Mouse (Mus musculus) splenic B cell, adult 2 months (primary cell): Measurements from ENCODE around the gene Kalrn.

Source experiments
- DNase-seq: peaks from one replicate; pipeline ENCODE4 v3.0.0-alpha.2; 2011; ENCODE audit warnings: low read depth, low spot score
- H3K27me3 ChIP-seq: 2 replicates; pipeline ENCODE4 v1.6.1; 2012; ENCODE audit warnings: mild to moderate bottlenecking, low read length, moderate library complexity, mixed read lengths; ENCODE audit not compliant: control insufficient read depth, poor library complexity, insufficient read depth, severe bottlenecking
- H3K36me3 ChIP-seq: 2 replicates; pipeline ENCODE4 v1.6.1; 2012; ENCODE audit warnings: mild to moderate bottlenecking, low read length, moderate library complexity, mixed read lengths; ENCODE audit not compliant: control insufficient read depth, poor library complexity, insufficient read depth, severe bottlenecking

The Kalrn gene

GRCm38 (mm10) chr16:33934701-33935406 is 638.5 kb downstream of the Kalrn start:
- Histone ChIP-seq H3K36me3 (no peaks in the 10 kb centered on the region), H3K27me3 (no peaks in the 10 kb centered on the region)
- DNase-seq: no peak

- H3K36me3 ChIP-seq: no peaks in the 10 kb centered on the region
- no peaks in the 10 kb centered on the region for H3K27me3 ChIP-seq
- DNase-seq: no peak
These were observed 639.9 kb downstream of the Kalrn start for GRCm38 (mm10) chr16:33933411-33933810.

- no peak for DNase-seq
- no peaks in the 10 kb centered on the region for H3K27me3 ChIP-seq
- no peaks in the 10 kb centered on the region for H3K36me3 ChIP-seq
These were observed 641.2 kb downstream of the Kalrn start for GRCm38 (mm10) chr16:33932126-33932525.

- no peak for DNase-seq
These were observed 641.6 kb downstream of the Kalrn start for GRCm38 (mm10) chr16:33931682-33932081.

GRCm38 (mm10) chr16:33930785-33931184 is 642.5 kb downstream of the Kalrn start:
- no peak for DNase-seq
- Histone ChIP-seq H3K27me3 (no peaks in the 10 kb centered on the region), H3K36me3 (no peaks in the 10 kb centered on the region)

More at GRCm38 (mm10) chr16:33931682-33932081, 641.6 kb downstream of the Kalrn start:
- Histone ChIP-seq H3K36me3 (no peaks in the 10 kb centered on the region), H3K27me3 (no peaks in the 10 kb centered on the region)

- no peaks in the 10 kb centered on the region for H3K36me3 ChIP-seq
- no peaks in the 10 kb centered on the region for H3K27me3 ChIP-seq
- no peak for DNase-seq
These were observed 644.4 kb downstream of the Kalrn start for GRCm38 (mm10) chr16:33928788-33929462.

GRCm38 (mm10) chr16:33927263-33927824 is 646.0 kb downstream of the Kalrn start:
- no peaks in the 10 kb centered on the region for H3K27me3 ChIP-seq
- DNase-seq: no peak
- H3K36me3 ChIP-seq: no peaks in the 10 kb centered on the region

GRCm38 (mm10) chr16:33923758-33924157 is 649.6 kb downstream of the Kalrn start:
- no peaks in the 10 kb centered on the region for H3K27me3 ChIP-seq
- H3K36me3 ChIP-seq: no peaks in the 10 kb centered on the region
- DNase-seq: no peak

GRCm38 (mm10) chr16:33923001-33923316 is 650.4 kb downstream of the Kalrn start:
- DNase-seq: no peak
- Histone ChIP-seq H3K27me3 (no peaks in the 10 kb centered on the region), H3K36me3 (no peaks in the 10 kb centered on the region)

- no peaks in the 10 kb centered on the region for H3K27me3 ChIP-seq
- no peaks in the 10 kb centered on the region for H3K36me3 ChIP-seq
- DNase-seq: peak; percentile 27
These were observed 651.0 kb downstream of the Kalrn start for GRCm38 (mm10) chr16:33922111-33923000.

GRCm38 (mm10) chr16:33921514-33921913 is 651.8 kb downstream of the Kalrn start:
- Histone ChIP-seq H3K27me3 (no peaks in the 10 kb centered on the region), H3K36me3 (no peaks in the 10 kb centered on the region)
- DNase-seq: no peak
